Mouse (Mus musculus) left cerebral cortex, adult 2 months (tissue): ENCODE results near the gene Qrich2. TPM values are rescaled to one million over a fixed set of nuclear protein-coding genes. Genes with fewer than 3 reads are reported as not detected.
"Not testable (repeated sequence)": the region's sequence is repeated elsewhere in the genome, so short reads cannot be mapped to it uniquely, and the experiment has no call there.

Experiments used
- DNase-seq, 2 experiments: peaks; one replicate each; pipeline ENCODE4 v3.0.0; 2021 to 2022; ENCODE audit warnings: low spot score in 2 of 2, mixed read lengths in 1 of 2; ENCODE audit errors: extremely low spot score in 1 of 2
- H3K27ac ChIP-seq: fragments of 200-600 bp; 2 replicates; pipeline ENCODE4 v1.8.1; 2022
- H3K4me3 ChIP-seq: fragments of 200-600 bp; 2 replicates; pipeline ENCODE4 v1.8.1; 2022
- CTCF ChIP-seq: fragments of 200-600 bp; IDR thresholded peaks from 2 replicates; pipeline ENCODE4 v1.8.1; 2022; ENCODE audit warnings: antibody characterized with exemption, mild to moderate bottlenecking, moderate library complexity
- intact Hi-C: fragments of 180-260 bp; cut with DNase I; formaldehyde crosslinking; loops from one replicate; pipeline ENCODE4 v1.15.1; 2025
- total RNA-seq, 2 experiments: library from RNA; stranded (reverse); gene quantifications; 2 replicates each; pipeline ENCODE4 v1.2.3; 2021

Qrich2 gene
- total RNA-seq, 2 experiments from 2014 or later: 0.16 TPM; not detected in 1

DNA sequence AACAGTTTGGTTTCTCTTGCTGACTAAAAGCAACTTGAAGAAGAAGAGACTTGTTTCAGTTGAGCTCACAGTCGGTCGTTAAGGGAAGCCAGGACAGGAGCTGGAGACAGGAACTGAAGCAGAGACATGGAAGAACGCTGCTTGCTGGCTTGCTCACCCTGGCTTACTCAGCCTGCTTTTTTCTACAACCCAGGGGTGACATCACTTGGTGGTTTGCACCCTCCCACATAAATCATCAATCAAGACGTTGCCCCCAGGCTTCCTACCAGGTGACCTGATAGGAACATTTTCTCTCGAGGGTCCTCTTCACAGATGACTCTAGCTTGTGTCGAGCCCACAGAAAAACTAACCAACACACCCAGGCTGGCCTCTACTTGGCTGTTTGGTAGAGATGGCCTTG, 42.8 kb downstream of the Qrich2 start:
- DNase-seq: no peak
- Histone ChIP-seq H3K27ac (no peak overlapping the region), H3K4me3 (no peak overlapping the region)
- intact Hi-C loops: no loop called here
- TF ChIP-seq CTCF: no peak

DNA sequence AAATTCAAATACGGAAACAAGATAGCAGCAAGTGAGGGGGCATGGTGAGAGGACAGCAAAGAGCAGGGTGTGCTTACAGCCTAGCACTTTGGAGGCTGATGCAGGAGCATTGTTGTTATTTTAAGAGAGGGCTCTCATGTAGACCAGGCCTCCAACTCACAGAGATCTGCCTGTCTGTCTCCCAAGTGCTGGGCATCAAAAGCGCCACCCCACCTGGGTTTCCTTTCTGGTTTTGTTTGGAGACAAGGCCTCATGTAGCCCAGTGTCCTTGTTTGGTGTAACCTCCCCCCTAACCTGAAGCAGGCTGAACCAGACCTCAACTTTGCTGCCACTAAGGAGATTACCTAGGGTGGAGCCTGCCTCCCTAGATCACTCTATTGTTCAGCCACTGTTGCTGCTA, 43.5 kb downstream of the Qrich2 start:
- intact Hi-C loops: no loop called here
- TF ChIP-seq CTCF: no peak
- H3K4me3 ChIP-seq: no peak overlapping the region
- no peak overlapping the region for H3K27ac ChIP-seq
- no peak for DNase-seq

DNA sequence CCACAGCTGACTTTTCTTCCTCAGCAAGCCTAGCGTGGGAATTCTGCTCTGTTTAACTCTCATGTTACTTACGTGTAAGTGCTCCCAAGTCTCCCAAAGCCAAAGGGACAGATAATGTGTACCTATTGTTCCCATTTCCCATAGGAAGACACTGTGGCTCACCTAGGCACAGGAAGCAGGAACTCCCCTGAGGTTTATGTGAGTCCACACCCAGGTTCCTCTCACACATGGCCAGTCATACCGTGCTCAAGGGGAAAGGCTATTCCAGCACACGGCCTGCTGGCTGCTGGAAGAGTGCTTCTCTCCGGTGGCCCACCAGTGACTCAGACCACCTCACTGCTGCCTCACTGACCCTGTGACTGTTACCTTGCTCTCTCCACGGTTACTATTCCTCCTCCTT, 44.9 kb downstream of the Qrich2 start:
- intact Hi-C loops: no loop called here
- H3K4me3 ChIP-seq: no peak overlapping the region
- no peak for TF ChIP-seq CTCF
- no peak for DNase-seq
- no peak overlapping the region for H3K27ac ChIP-seq

DNA sequence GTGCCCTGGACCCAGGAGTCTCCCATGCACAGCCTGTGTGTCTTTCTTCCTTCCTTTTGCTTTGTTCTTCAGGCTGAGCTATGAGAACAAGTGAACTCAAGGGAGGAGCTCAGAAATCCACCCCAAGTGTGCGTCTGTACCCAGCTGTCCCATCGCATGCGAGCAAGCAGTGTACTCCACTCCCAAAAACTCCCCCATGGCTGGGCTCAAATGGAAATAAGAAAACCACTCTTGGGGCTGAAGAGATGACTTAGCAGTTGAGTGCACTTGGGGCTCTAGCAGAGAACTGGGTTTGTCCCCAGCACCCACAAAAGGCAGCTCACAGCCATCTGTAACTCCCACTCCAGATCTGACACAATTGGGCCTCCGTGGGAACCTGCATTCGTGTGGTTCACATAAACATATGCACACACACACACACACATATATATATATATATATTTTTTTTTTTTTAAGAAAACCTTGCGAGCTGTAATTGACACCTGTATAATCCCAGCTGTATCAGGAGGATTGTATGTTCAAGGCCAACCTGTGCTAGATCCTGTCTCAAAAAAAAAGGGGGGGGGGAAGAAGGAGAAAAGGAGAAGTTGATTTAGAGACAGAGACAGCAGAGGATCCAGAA, 47.1 kb downstream of the Qrich2 start:
- DNase-seq: no peak
- Histone ChIP-seq H3K27ac (0 out of 2 replicates have a peak overlapping the region, but pooled peaks have one; percentile 1), H3K4me3 (no peak overlapping the region)
- no peak for TF ChIP-seq CTCF
- intact Hi-C loops: no loop called here

DNA sequence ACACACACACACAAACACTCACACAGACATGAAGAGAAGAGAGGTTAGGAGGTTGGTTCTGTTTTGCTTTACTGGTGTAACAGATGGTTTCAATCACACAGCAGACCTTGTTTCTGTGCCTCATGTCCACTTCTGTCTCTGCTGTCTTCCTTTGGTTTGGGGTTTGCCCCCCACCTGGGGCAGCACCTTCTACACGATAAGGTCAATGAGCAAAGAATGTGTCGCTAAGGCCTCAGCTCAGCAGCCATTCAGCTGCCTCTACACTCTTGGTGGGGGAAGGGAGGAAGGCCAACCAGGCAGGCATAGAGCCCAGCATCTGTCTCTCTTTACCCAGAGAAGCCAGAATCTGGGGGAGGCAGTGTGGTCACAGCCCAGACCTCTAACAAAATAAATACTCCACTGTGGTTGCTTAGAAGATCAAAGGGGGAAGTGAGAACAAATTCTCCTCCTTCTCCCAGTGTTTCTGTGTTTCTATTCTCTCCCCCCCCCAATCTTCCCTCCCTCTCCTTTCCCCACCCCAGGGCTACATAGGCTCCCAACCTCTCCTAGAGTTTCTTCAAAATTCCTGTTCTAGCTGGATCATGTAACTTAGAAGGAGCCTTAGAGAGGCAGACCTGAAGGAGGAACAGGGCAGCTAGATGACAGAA, 47.7 kb downstream of the Qrich2 start:
- H3K27ac ChIP-seq: 0 out of 2 replicates have a peak overlapping the region, but pooled peaks have one; percentile 1
- no peak for TF ChIP-seq CTCF
- no peak overlapping the region for H3K4me3 ChIP-seq
- intact Hi-C loops: no loop called here
- no peak for DNase-seq

DNA sequence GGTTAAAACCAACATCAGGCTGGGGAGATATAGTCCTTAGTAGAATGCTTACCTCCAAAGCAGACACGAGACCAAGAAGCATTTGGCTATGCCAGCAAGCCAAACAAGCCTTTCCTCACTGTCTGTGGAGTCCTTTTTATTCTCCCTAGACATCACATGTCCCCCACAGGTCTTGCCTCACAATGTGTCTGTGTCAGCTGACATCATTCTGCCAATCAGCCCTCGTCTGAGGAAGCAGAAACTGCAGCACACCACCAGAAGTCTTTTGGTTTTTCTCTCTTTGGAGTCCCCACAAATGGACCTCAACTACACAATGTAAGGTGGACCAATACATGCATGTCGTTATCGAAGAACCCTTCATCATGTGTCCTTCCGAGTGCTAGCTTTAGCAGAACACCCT, 49.0 kb downstream of the Qrich2 start:
- H3K27ac ChIP-seq: no peak overlapping the region
- DNase-seq: no peak
- intact Hi-C loops: no loop called here
- TF ChIP-seq CTCF: no peak
- H3K4me3 ChIP-seq: no peak overlapping the region

DNA sequence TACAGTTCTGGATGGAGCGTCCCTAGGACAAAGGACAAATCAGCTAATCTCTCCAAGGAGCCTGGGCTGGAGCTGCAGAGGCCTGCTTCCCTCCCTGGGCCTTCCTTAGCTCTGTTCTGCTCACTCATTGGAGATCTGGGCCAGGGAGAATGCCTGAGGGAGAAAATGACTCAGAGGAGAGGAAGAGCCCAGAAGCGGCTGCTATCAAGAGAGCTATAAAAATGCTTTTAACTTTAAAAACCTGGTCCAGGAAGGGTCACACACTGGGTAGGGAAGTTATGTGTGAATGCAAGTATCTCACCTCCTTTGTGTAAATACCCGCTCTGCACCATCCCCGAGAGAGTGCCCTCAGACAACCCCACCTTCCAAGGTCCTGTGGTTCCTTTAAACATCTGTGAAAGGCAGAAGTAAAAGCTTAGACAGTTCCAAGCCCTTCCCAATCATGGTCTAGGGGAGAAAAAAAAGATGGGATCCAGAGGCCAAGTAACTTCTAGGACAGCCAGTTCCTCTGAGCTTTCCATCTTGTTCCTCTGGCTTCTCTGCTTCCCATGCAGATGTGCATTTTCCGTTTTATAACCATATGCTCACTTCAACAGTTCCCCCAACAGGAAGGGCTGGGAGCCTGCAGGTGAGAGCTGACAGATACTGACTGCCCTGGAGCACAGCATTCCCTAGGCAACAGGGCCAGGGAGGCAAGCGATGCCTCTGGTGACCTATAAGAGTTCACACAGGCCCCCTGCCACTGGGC, 49.7 kb downstream of the Qrich2 start:
- H3K4me3 ChIP-seq: no peak overlapping the region
- intact Hi-C loops: no loop called here
- DNase-seq: no peak
- no peak for TF ChIP-seq CTCF
- no peak overlapping the region for H3K27ac ChIP-seq

DNA sequence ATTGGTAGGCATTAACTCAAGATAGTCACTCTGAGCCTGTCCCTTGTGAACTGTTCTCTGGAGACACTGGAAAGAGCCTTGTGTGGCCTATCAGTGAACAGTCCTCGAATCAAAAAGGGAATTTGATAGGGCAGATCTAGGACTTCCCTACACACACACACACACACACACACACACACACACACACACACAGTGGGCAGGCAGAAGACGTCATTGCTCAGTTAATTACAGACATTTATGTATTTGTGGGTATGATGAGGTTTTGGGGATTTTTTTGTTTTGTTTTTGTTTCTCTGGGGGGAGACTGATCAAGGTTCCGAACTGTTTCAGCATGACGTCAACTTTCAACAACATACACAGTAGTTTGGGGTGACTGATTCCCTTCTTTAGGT, 52.4 kb downstream of the Qrich2 start:
- peak overlapping the region; percentile 53 for H3K4me3 ChIP-seq
- peak overlapping the region; percentile 98 for H3K27ac ChIP-seq
- intact Hi-C loops: loop anchor here (1.0 kb wide), 1 partner anchor 19 kb away; no protein-coding TSS in a partner anchor
- DNase-seq: no peak
- no peak for TF ChIP-seq CTCF

DNA sequence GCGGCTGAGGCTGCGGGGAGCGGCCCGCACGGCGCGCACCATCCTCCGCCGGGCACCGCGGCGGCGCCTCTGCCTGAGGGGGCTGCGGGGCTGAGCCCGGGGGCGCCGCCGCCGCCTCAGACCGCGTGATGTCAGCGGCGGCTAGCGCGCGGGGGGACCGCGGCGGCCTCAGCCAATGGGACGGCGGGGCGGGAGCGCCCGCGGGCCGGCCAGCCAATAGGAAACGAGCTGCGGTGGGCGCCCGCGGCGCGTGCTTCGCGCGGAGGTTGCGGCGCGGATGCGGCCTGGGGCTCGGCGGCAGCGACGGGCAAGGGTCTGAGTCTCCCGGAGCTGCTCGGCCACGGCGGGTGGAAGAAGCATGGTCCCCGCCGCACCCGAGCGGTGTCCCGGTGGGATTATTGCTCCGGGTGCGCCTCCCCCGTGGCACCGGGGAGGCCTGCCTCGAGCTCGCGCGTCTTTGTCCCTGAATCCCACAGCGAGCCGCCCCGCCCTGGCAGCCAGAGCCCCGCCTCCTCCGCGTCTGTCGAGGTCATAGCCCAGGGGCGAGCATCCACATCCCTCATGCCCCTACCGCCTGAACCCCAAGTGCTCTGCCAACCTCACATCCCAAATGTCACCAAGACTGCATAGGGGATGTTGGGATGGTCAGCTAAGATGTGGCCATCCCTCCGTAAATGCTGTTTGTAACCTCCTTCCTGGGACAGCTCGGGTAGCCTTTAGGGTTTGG, 53.0 kb downstream of the Qrich2 start, which contains the start of gene Rnf157:
TSS of gene Rnf157 (minus strand) at position 129 of the 727 bp plus-strand sequence.
- Histone ChIP-seq H3K27ac (peak within 1 kb of the TSS; percentile 98), H3K4me3 (peak within 1 kb of the TSS; percentile 53)
- no peak for TF ChIP-seq CTCF
- intact Hi-C loops: loop anchor here (1.0 kb wide), 1 partner anchor 19 kb away; no protein-coding TSS in a partner anchor
- peak; percentile 93 for DNase-seq

DNA sequence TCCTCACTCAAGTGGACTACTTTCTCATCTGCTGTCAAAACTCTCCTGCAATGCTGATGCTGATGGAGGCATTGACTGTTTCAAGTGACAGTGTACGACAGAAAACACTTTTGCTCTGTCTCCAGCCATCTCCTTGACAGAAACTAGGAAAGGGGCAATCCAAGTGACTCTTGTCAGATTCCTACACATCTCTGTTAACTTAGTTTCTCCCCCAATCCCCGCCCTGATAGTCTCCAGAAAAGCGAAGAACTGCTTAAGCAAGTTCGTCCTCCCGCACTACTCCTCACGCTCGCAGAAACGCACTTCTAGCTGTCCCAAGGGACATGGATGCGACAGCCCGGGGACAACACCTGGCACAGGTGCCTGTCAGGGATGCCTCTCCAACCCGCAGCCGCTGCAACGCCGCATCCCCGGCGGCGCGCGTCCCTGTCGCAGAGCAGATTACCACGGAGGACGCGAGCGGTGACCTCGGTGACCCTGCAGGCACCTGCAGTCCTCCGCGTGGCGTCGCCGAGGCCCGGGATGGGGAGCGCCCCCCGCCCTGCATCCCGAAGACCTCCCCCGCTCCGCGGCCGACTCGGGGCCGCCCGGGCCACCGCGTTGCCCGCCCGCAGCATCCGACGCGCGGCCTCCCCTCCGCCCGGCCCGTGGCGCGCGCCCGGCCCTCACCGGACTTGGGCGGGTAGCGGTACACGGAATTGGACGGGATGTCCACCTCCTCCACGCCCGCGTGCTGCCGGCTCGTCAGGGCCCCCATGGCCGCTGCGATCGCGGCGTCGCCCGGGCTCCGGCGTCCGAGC, 53.8 kb downstream of the Qrich2 start:
- peak; percentile 21 to 31 for DNase-seq
- H3K4me3 ChIP-seq: peak overlapping the region; percentile 53
- no peak for TF ChIP-seq CTCF
- intact Hi-C loops: no loop called here
- H3K27ac ChIP-seq: peak overlapping the region; percentile 57

DNA sequence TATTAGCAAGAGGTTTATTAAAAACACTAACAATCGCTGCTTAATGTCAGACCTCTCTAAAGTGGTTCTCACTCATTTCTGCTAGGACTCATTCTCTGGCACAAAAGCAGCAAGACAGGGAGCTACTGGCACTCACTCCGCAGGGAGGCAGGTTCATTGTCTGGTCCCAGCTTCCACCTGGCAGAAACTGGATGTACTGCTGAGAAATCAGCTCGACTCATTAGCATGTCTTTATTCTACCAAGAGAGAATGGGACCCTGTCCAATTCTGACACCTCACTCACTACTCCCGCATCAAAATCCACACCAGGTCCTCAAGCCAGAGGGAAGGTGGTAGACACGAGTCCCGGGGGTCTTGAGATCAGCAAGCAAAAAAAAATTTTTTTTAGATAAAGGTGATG, 54.5 kb downstream of the Qrich2 start:
- no peak for TF ChIP-seq CTCF
- DNase-seq: no peak
- H3K4me3 ChIP-seq: peak overlapping the region; percentile 53
- intact Hi-C loops: no loop called here
- H3K27ac ChIP-seq: no peak overlapping the region

DNA sequence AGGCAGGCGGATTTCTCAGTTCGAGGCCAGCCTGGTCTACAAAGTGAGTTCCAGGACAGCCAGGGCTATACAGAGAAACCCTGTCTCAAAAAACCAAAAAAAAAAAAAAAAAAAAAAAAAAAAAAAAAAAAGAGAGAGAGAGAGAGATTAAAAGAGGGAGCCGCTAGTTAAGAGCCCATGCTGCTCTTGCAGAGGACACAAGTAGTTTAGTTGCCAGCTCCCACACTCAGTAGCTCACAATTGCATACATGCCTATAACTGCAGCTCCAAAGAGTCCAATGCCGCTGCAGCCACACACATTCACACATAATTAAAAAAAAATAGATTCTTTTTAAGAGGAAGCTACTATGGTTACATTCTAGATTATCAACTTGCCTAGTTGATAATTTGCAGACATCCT, 55.6 kb downstream of the Qrich2 start:
- DNase-seq, H3K27ac ChIP-seq, H3K4me3 ChIP-seq, intact Hi-C loops: not testable (repeated sequence)
